Mouse (Mus musculus): ENCODE data around the gene Lin7a.
"Not testable (repeated sequence)": the region's sequence is repeated elsewhere in the genome, so short reads cannot be mapped to it uniquely, and the experiment has no call there.

The Lin7a gene

DNA sequence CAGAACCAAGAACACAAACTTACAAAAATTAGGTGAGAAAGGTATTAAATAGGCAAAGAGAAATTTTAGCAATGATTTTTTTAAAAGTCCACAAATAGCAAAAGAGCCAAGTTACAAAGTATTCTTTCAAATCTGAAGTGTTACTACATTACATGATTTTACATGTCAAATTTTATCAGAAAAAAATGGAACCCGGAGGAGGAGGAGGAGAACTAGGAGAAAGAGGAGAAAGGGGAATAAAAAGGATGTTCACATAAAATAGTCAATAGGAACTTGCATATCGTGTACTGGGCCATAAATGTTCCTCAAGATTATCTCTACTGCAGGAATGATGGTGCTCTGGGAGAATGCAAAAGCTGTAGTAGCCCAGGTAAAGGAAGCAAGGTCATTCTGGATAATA, 34.4 kb upstream of the Lin7a start:
- DNase-seq (ENCODE audit: low spot score) = no peak

DNA sequence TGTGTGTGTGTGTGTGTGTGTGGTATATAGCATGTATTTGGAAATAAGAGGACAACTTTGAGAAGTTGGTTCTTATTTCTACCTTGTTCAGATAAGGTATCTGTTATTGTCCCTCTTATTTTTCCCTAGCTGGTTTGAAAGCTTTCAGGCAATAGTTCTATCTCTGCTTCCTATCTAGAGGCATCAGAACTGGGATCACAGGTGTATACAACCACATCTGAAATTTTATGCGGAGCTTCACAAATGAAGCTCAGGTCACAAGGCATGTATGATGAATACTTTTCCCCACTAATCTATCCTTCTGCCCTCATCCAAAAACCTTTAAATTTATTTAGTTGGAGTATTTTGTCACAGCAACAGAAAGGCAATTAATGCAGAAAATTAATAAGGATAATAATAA, 33.8 kb upstream of the Lin7a start:
- no peak for DNase-seq (ENCODE audit: low spot score)

DNA sequence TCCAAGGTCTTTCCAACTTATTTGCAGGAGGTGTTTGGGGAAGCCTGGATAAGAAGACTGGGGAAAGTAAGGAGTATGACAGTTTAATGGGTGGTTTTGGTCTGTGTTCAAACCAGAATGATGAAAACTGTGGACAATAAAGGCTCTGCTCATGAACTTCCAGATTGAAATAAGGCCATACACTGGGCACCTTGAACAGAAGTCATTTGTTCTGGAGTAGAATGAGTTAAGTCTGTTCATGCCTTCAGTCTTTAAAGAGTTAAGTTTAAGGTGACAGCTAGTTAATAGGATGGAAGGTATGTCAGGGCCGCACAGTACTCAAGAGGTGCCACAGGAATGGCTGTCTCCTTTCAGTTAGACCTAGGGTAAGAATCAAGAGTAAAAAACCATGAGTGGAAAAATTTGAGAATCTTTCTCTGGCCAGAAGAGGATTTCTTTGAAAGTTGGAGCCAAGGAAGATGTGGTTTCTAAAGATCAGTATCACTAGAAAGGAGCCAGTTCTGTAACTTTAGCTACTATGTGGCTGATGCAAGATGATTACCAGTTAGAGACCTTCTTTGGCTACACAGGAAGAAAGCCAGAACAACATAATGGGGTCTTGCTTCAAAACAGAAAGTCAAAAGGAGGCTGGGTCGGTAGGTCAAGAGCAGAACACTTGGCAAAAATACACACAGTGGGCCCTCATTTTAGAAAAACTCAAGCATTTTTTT, 33.2 kb upstream of the Lin7a start:
- DNase-seq (ENCODE audit: low spot score) = no peak

DNA sequence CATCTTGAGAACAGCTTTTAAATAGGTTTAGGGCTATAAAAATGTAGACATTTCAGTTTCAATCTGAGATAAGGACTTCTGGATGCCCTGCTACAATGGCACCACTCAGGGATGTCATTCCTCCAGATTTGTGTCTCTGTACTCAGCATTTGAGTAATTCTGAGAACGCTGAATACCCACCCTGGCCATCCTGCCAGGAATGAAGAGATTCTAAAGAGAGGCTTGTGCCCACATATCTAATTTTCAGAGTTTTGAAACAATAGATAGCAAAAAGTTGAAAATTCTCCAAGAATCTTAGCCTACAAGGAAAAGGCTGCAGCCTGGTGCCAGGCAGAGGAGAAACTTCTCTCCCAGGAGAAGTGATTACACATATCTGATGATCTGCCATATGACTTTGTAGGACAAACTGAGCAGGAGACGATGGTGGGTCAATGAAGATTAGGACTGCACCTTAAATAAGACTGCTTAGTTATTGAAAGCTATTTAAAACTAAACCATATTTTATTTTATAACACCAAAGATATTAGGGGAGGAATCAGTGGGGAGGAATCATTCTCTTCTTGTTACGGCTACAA, 32.5 kb upstream of the Lin7a start:
- DNase-seq (ENCODE audit: low spot score) = no peak

DNA sequence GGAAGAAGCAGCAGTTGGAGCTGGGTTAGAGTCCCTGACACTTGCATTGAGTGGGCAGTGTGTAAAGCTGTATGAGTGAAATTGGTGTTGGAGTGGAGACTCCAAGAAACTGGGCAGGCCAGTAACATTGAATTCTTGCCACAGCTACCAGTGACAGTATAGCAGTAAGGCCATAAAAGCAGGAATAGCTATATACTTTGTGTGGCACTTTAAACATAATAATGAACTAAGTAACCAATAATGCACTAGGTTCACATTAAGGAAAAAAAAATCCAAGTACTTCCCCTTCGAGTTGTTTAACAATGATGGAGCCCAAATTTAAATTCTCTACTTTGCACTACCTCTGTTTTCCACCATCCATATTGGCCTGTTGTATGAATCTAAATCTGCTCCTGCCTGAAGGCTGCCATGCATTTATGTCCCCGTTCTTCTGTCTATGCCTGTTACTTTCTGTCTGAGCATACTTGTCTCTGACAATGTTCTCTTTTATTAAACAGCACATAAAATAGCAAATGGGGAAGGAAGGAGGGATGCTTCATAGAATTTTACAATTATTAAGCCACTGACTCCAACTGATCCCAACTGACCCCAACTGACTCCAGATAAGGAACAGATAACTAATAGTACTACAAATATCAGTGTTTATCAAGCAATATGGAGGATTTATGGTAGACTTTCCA, 31.7 kb upstream of the Lin7a start:
- no peak for DNase-seq (ENCODE audit: low spot score)

DNA sequence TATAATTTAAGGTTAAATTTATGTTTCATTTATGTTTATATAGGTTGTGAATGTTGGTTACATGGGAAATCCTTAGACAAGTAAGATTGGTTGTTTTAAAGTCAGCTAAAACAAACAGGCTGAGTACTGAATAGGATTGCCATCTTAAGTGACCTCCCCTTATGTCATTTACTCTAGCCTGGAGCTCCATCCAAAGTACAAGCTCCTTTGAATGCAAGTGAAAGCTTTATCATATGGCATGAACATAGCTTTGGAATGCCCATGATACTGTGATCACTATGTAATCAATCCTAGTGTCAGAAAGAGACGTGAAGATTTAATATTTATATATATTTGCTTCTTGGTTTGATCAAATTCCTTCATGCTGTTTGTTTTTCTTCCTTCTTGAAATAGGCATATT, 31.0 kb upstream of the Lin7a start:
- DNase-seq (ENCODE audit: low spot score) = no peak

DNA sequence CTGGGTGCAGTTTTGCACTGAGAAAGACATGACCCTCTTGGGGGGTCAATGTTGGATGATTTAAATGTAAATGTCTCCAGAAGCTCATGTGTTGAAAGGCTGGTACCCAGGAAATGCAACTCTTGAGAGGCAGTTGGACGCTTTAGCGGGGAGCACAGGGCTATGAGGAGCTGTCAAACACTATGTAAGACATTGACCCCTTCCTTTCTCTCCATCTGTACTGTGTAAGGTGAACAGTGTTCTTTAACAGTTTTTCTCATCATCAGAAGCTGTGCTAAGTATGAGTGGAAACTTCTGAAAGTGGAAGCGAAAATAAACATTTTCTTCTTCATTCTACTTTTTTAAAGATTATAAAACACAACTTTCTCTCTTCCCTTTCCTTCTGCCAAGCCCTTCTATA, 30.5 kb upstream of the Lin7a start:
- no peak for DNase-seq (ENCODE audit: low spot score)

DNA sequence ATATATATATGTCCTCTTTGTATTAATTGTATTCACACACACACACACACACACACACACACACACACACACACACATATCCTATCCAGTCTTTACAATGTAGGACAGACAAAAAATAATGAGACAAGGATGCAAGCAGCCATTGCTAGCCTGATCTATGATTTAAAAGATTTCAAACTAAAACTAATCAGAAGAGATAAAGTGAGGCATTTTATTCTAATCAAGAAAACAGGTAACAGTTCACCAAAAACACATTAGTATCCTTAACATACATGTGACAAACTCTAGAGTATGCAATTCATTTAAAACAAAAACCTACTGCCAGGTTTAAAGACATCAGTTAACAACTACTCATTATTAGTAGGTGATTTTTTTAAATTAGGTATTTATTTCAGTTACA, 30.1 kb upstream of the Lin7a start:
- DNase-seq (ENCODE audit: low spot score) = no peak

DNA sequence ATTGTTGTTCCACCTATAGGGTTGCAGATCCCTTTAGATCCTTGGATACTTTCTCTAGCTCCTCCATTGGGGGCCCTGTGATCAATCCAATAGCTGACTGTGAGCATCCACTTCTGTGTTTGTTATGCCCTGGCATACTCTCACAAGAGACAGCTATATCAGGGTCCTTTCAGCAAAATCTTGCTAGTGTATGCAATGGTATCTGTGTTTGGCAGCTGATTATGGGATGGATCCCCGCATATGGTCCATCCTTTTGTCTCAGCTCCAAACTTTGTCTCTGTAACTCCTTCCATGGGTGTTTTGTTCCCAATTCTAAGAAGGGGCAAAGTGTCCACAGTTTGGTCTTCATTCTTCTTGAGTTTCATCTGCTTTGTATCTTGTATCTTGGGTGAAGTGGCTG, 29.5 kb upstream of the Lin7a start:
- DNase-seq (ENCODE audit: low spot score) = not testable (repeated sequence)

DNA sequence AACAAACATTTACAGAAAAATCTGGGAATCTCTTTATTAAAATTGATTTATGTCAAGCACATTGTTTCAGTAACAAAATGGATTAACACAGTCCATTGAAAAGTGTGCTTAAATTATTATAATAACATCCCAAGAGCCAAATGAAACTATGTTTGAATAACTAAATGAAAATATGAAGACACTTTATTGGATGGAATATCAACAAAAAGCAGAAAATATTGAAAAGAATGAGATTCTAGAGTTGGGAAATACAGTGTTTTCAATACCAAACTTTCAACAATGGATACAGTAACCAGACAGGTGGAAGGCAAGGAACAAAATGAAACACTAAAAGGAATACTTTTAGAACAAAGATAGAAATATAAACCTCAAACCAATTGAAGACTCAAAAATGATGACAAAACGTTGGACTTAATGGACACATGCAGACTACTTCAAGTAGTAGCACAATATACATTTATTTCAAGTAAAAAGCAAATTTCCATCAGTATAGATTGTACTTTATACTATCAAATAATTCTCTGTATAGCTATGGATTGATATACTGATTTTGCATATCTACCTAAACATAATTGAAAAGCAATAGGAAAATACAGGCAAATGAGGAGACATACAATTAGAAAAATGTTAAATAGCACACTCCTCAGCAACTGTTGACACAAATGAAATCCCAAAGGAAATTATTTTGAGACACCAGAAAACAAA, 28.6 kb upstream of the Lin7a start:
- DNase-seq (ENCODE audit: low spot score) = no peak

DNA sequence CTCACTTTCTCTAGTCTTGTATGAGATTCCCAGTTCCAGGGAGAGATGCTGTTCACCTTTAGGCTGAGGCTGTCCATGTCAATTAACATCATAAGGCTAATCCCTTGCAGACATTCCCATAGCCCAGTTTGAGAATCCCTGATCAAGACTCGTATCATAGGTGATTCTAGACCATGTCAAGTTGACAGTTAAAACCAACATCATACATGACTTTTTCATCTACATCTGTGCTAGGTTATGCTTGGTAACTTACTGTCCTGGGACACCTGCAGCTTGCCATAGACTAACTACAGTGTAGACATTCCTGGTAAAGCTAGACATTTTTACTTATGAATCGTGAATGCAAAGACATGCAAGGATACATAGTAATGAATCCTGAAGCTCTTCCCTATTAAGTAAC, 27.3 kb upstream of the Lin7a start:
- DNase-seq (ENCODE audit: low spot score) = no peak

DNA sequence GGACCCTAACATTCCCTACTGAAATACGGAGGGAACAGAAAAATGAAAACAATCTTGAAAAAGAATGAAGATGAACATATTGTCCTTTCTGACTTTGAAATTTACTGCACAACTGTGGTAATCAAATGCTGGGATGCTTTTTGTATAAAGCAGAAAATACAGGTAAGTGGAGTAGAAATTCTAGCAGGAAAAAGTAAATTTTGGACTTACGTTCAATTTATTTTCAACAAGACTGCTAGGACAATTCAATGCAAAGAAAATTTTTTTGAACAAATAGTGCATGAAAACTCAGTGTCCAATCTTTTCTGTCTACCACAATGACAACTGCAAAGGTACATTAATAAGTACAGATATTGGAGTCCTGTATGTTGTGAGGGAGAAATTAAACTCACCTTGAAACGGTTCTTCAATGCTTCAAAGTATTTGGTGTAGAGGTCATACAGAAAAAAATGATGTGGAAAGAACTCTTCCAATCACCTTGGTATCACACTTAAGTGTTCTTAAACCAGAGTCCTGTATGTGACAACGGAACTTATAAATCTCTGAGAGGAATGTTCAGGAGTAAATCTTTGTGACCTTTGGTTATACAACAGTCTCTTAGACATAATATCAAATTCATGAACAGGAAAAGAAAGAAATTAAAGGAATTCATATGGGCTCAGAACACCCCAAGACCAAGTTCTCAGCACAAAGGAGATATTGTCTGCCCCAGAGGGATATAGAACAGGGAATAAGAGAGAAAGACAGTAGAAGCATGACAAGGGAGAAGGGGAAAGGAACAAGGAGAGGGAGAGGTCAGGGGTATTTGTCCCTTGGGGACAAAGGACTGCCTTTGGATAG, 26.6 kb upstream of the Lin7a start:
- DNase-seq (ENCODE audit: low spot score) = no peak

DNA sequence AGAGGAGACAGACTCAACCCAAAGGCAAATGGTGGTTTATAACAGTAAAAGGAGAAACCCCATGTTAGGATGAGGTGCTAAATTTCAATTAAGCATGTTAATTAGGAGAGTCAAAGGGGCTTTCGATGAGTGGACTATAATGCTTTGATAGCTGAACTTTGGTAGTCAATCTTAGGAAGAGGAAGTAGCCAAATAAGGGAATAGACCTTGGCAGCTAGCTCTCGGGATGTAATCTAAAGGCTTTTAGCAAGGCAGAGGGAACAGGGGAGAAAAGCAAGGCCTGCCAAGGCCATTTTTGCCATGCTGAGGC, 26.0 kb upstream of the Lin7a start:
- no peak for DNase-seq (ENCODE audit: low spot score)

DNA sequence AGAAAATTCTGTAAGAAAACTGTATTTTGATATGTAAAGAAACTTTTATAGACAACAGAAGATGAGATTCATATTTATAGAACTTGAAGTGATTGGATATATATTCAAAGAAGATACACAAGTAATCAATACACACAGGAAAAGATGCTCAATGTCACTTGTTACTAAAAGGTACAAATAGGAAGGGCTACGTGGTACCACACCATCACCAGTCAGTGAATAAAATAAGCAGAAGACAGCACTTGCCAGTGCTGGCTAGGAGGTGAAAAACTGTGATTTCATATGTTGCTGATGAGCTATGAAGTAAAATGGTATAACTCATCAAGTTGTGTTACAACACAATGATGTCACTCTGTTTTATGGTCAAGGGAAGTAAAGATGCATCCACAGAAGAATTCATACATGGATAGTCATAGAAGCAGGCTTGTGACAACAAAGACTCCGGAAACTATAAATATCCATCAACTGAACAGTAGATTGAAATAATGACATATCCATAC, 25.5 kb upstream of the Lin7a start:
- no peak for DNase-seq (ENCODE audit: low spot score)

DNA sequence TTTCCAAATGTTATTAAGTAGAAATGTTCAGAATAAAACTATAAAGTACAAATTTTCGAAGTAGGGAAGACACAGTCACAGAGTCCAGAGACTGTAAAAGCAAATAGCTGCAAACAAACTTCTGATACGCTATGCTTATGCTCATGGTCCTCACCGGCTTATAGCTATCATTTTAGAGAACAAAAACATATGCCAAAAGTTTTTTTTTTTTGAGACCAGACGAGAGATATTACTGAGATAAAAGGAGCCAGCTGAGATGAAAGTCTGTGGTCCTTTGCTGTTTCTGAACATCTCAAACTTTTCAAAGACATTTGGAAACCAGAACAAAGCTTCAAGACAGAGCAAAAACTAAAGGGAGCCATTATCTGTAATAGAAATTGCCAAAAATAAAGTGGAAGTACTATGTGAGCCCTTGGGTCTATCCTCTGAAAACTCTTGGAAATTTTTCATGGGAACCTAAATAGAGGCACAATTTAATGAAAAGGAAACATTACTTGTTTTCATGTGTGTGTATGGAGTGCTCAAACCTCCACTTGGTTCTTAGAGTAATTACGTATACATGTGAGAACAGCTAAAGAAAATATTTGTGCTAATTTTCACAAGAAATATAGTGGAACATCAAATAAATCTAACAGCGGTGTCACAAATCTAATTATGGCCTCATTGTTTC, 24.4 kb upstream of the Lin7a start:
- no peak for DNase-seq (ENCODE audit: low spot score)

DNA sequence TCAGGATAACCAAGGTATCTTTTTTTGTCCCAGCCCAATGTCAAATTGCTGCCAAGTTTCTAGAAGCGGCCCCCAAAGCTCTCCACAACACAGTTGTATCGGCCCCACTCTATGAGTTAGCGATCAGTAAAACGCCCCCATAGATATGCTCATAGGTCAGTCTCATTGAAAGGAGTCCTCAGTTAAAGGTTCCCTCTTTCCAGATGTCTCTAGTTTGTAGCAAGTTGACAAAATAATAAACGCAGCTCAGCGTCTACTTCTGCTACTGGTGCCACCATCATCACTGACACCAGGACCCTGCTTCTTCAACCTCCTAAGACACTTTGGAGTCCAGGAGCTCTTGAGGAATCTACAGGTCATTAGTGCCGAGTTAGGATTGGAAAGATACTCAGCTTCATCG, 23.0 kb upstream of the Lin7a start:
- DNase-seq (ENCODE audit: low spot score) = no peak

DNA sequence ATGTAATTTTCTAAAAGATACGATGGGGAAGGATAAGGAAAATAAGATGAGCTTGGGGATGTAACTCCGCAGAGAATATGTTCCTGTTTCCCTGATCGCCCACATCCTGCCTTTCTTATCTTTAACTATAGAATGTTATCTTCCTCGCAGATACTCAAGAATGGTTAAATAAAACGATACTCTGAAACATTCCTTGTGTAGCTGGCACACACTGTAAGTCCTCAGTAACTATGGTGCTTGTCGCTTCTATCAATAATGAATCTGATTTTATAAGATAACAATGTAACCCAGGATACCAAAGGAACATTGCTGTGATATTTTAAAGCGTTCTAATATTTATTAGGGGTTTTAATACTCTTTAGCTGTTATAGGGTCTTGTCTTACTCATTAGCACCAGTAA, 22.4 kb upstream of the Lin7a start:
- no peak for DNase-seq (ENCODE audit: low spot score)

DNA sequence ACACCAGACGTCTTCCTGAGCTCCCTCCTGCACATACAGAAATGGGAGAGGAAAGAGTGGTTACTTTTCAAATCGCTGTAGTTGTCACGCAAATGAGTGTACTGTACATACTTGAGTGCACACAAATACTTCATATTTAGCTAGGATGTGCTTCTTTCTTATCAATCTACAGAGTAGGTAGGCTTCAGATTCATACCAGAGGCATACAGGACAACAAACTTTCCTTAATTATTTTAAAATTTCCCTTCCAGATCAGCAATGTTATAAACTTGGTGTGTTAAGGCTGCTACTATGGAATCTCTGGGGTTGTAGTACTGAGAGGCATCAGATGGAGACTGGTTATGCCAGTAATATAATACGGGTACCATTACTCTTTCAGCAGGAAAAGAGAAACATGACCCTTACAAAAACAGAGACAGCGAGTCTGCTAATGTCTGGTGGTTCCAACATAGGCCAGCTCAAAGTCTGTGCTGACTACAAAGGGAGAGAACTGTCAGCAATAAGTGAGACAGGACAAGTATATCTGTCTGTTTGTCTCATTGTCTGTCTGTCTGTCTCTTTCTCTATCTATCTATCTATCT, 21.8 kb upstream of the Lin7a start:
- no peak for DNase-seq (ENCODE audit: low spot score)

DNA sequence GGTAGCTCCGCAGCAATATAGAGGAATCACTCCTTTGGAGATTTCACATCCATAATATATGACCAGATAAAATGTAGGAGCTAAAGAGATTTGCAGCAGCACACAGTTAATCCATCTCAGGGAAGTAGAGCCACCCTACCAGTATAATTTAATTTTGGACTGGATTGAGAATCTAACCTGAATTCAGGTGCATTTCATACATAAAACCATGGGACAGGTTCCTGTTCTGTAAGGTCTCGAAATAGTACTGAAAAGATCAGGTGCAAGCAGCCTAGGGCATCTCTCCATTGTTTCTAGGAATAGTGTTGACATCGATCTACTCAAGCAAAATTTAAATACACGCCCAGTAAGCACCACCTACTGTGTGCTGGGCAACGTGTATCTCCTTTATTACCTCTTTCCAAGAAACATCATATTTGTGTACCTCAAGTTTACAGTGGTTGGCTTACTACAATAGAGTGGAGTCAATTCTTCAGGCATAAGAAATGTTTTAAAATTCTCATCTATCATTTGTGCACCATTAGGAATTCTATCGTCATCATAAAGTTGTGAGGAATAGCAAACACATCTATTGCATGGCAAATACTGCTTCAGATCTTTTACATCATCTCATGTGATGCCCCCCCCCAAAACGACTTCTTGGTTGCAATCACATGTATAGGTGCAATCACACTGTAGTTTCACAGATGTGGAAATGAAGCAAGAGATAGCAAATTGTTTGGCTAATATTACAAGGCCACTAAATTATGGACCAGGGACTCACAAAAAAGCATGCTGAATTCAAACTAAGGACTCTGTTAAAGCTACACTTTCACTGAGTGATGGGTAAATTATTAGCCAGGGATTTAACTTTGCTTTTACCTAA, 20.9 kb upstream of the Lin7a start:
- no peak for DNase-seq (ENCODE audit: low spot score)

DNA sequence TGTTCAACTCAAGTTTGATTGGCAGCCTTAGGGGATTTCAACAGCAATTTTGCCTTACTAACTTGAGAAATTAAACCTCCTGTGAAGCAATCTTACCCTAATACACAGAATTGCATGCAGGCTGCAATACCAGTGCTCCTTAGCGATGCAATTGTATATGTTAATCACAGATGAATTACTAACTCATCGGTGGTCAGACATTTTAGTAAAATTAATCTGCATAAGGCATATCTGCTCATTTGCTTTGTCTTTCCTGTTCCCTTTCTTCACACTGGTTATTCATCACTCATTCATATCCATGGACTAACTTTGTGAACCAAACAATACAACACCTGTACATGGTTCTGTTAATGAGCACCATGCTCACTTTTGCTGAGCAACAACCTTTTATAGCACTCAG, 20.2 kb upstream of the Lin7a start:
- no peak for DNase-seq (ENCODE audit: low spot score)
